11 mouse cellular contexts compared by ENCODE assay signal in the genomic region with DNA sequence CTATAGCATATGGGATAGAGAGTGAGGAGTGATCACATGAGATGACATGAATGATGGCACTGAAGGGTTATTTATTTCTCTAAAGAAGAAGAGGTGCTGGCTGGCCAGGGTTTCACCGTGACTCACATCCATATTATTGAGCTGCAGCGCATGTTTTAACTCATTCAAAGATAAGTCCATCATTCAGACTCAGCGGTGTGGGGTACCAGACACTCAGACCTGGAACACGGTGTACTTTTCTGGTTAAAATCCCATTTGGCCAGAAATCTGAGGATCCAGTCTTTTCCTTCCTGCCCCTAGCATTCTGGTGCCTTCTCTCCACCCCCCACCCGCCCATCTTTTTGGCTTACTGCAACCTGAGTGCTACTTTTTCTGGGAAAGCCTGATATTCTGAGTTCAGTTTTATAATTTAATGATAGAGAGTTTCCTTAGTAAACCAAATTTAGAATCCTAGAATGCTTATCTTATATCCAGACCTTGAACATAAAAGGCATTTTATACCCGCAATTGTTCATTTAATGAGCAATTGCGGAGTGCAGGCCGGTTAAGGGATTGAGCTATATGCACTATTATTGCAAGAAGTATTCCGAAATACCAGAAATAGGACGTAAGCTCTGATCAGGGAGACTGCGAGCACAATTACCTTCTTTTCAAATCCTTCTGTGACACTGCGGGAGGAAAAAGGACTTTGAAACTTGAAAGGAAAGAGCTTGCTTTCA.
A peak's percentile ranks its signal among the peaks of the same experiment; 100 is the strongest.
DNase-seq lines count a peak whose midpoint lies in the region; ATAC-seq lines count a peak whose summit lies in the region.
"Had no signal": no experiment of that assay in that cellular context is flagged by ENCODE, and none has a peak within 500 bp of the region (broad histone marks: within the 10 kb centered on the region; RNA-seq: fewer than 3 reads in every experiment).

No protein-coding gene starts in this region.

- H3K4me1 ChIP-seq in embryonic facial prominence, embryonic 13.5 days: peaks cover 75% of the 10 kb centered on the region
- H3K4me1 ChIP-seq in hindbrain, embryonic 14.5 days (replicated peaks; ENCODE audit: control insufficient read depth, insufficient read depth, low read length): peaks cover 36% of the 10 kb centered on the region
- H3K4me1 ChIP-seq in midbrain, embryonic 13.5 days (replicated peaks): peaks cover 80% of the 10 kb centered on the region

- H3K27ac ChIP-seq in embryonic facial prominence, embryonic 13.5 days: peak overlapping the region; percentile 44; the same call in 1 of the 2 replicates
- peak overlapping the region; percentile 51; the same call in 1 of the 2 replicates for H3K27ac ChIP-seq in hindbrain, embryonic 14.5 days
- H3K27ac ChIP-seq in midbrain, embryonic 13.5 days: peak overlapping the region; percentile 76

- WGBS in embryonic facial prominence, embryonic 13.5 days: 41% methylated on average over 12 of the region's 12 CpGs
- WGBS in hindbrain, embryonic 14.5 days: 23% methylated on average over 12 of the region's 12 CpGs
- WGBS in midbrain, embryonic 13.5 days: 8% methylated on average over 12 of the region's 12 CpGs

- DNase-seq in heart, adult 11 months: peak; percentile 71
- no peak for DNase-seq in heart, postnatal 4 days
- DNase-seq in hindbrain, embryonic 14.5 days (ENCODE audit: low spot score): no peak
- no peak for DNase-seq in cerebellum, postnatal 36 days
- no peak for DNase-seq in cerebellum, postnatal 4 days (ENCODE audit: low spot score in 2 of 2)
- no peak for DNase-seq in frontal cortex, postnatal 10 days (ENCODE audit: low spot score in 2 of 2)
- DNase-seq: adrenal gland, postnatal 25 days; cerebellum, adult 11 months; liver had no signal

- H3K4me2 ChIP-seq in embryonic facial prominence, embryonic 13.5 days: no peak overlapping the region
- H3K4me2 ChIP-seq in hindbrain, embryonic 14.5 days (replicated peaks): 0 out of 2 replicates have a peak overlapping the region, but pooled peaks have one; percentile 16
- H3K4me2 ChIP-seq in midbrain, embryonic 13.5 days (replicated peaks): peak overlapping the region; percentile 25

- no peak for ATAC-seq in embryonic facial prominence, embryonic 13.5 days (ENCODE audit: insufficient number of reproducible peaks, insufficient read depth, low FRiP score, low TSS enrichment, low read depth)
- no peak for ATAC-seq in hindbrain, embryonic 14.5 days (ENCODE audit: low FRiP score)
- peak; percentile 38 for ATAC-seq in midbrain, embryonic 13.5 days

- H3K9ac ChIP-seq in embryonic facial prominence, embryonic 13.5 days: no peak overlapping the region
- no peak overlapping the region for H3K9ac ChIP-seq in hindbrain, embryonic 14.5 days
- H3K9ac ChIP-seq in midbrain, embryonic 13.5 days (replicated peaks): no peak overlapping the region

- H3K27me3 ChIP-seq in embryonic facial prominence, embryonic 13.5 days: no peaks in the 10 kb centered on the region
- no peaks in the 10 kb centered on the region for H3K27me3 ChIP-seq in hindbrain, embryonic 14.5 days (ENCODE audit: control insufficient read depth, insufficient read depth, low read length)
- H3K27me3 ChIP-seq in midbrain, embryonic 13.5 days: no peaks in the 10 kb centered on the region

- H3K9me3 ChIP-seq in embryonic facial prominence, embryonic 13.5 days: no peaks in the 10 kb centered on the region
- no peaks in the 10 kb centered on the region for H3K9me3 ChIP-seq in hindbrain, embryonic 14.5 days (ENCODE audit: control insufficient read depth, low read length)
- no peaks in the 10 kb centered on the region for H3K9me3 ChIP-seq in midbrain, embryonic 13.5 days

- H3K4me3 ChIP-seq in embryonic facial prominence, embryonic 13.5 days: no peak overlapping the region
- H3K4me3 ChIP-seq in hindbrain, embryonic 14.5 days (replicated peaks; ENCODE audit: low read length): no peak overlapping the region
- no peak overlapping the region for H3K4me3 ChIP-seq in midbrain, embryonic 13.5 days (replicated peaks)

- 0 out of 2 replicates have a peak, but pooled peaks cover 2% of the 10 kb centered on the region for H3K36me3 ChIP-seq in embryonic facial prominence, embryonic 13.5 days
- H3K36me3 ChIP-seq in hindbrain, embryonic 14.5 days (replicated peaks; ENCODE audit: control insufficient read depth, insufficient read depth): no peaks in the 10 kb centered on the region
- H3K36me3 ChIP-seq in midbrain, embryonic 13.5 days: no peaks in the 10 kb centered on the region
